Mouse (Mus musculus): ENCODE data around the gene Tuba8.

- TF ChIP-seq EP300 (IDR thresholded peaks at IDR 0.05; ENCODE audit: insufficient read depth, low read depth, low read length) (no peak), CTCF (IDR thresholded peaks at IDR 0.05; ENCODE audit: low read depth, low read length) (no peak), POLR2A (IDR thresholded peaks at IDR 0.05; ENCODE audit: insufficient read depth, low read length) (no peak)
These were observed 39.4 kb upstream of the Tuba8 start for GRCm38 (mm10) chr6:121171102-121171501.

Measured in ES-Bruce4 (cell line).